In genomic region chr13:69610751-69611397, GRCm38 (mm10) we compare ENCODE assay signal across 8 mouse cellular contexts. TPM values are rescaled to one million over a fixed set of nuclear protein-coding genes. Genes with fewer than 3 reads are reported as not detected.
DNase-seq lines count a peak whose midpoint lies in the region; ATAC-seq and TF ChIP-seq lines count a peak whose summit lies in the region.

No protein-coding gene starts in this region.

- no peak for TF ChIP-seq CTCF in liver, adult 2 months (IDR thresholded peaks at IDR 0.05; ENCODE audit: low read depth, low read length)

- under 1% methylated on average over 40 of the region's 40 CpGs for WGBS in liver, adult 2 months
- WGBS in forebrain, embryonic 11.5 days: under 1% methylated on average over 40 of the region's 40 CpGs
- 1% methylated on average over 40 of the region's 40 CpGs for WGBS in hindbrain, embryonic 11.5 days
- 1% methylated on average over 40 of the region's 40 CpGs for WGBS in liver, embryonic 13.5 days (ENCODE audit: insufficient replicate concordance)
- WGBS in neural tube, embryonic 13.5 days: under 1% methylated on average over 40 of the region's 40 CpGs

- H3K9ac ChIP-seq in liver, adult 2 months (ENCODE audit: low read depth, low read length): peak overlapping the region; percentile 79
- peak overlapping the region; percentile 68 for H3K9ac ChIP-seq in forebrain, embryonic 11.5 days (ENCODE audit: low read length)
- peak overlapping the region; percentile 46 for H3K9ac ChIP-seq in hindbrain, embryonic 11.5 days (ENCODE audit: low read depth, low read length)
- peak overlapping the region; percentile 75 for H3K9ac ChIP-seq in liver, embryonic 13.5 days
- peak overlapping the region; percentile 70 for H3K9ac ChIP-seq in neural tube, embryonic 13.5 days

- H3K4me2 ChIP-seq in forebrain, embryonic 11.5 days (ENCODE audit: low read depth, low read length, severe bottlenecking): peak overlapping the region; percentile 91
- H3K4me2 ChIP-seq in hindbrain, embryonic 11.5 days (replicated peaks; ENCODE audit: low read depth, low read length): peak overlapping the region; percentile 54
- H3K4me2 ChIP-seq in liver, embryonic 13.5 days: peak overlapping the region; percentile 98
- H3K4me2 ChIP-seq in neural tube, embryonic 13.5 days: peak overlapping the region; percentile 87

- DNase-seq in liver, adult 2 months (ENCODE audit: extremely low read depth, low read depth, low spot score): peak; percentile 51
- no peak for DNase-seq in liver
- peak; percentile 27 for DNase-seq in adipocyte (ENCODE audit: low spot score)
- peak; percentile 59 for DNase-seq in forebrain, embryonic 11.5 days (ENCODE audit: low spot score)
- no peak for DNase-seq in hindbrain, embryonic 11.5 days (ENCODE audit: low spot score)
- DNase-seq in liver, embryonic 13.5 days: peak; percentile 2
- DNase-seq in ovary, postnatal 36 days (ENCODE audit: low spot score): no peak

- peak overlapping the region; percentile 75 for H3K4me3 ChIP-seq in liver, adult 2 months (ENCODE audit: insufficient read depth, low read depth, low read length)
- peak overlapping the region; percentile 83 for H3K4me3 ChIP-seq in forebrain, embryonic 11.5 days (ENCODE audit: low read depth, low read length)
- peak overlapping the region; percentile 92 for H3K4me3 ChIP-seq in hindbrain, embryonic 11.5 days (ENCODE audit: low read depth, low read length)
- peak overlapping the region; percentile 96 for H3K4me3 ChIP-seq in liver, embryonic 13.5 days (replicated peaks)
- H3K4me3 ChIP-seq in neural tube, embryonic 13.5 days: peak overlapping the region; percentile 86

- peak; percentile 43; the same call in 1 of the 2 replicates for ATAC-seq in forebrain, embryonic 11.5 days (replicated peaks; ENCODE audit: low FRiP score)
- peak; percentile 49; the same call in 1 of the 2 replicates for ATAC-seq in hindbrain, embryonic 11.5 days (ENCODE audit: low FRiP score)
- ATAC-seq in liver, embryonic 13.5 days (ENCODE audit: low read depth): no peak
- ATAC-seq in neural tube, embryonic 13.5 days (ENCODE audit: low read depth): peak; percentile 2; the same call in 1 of the 2 replicates

- H3K36me3 ChIP-seq in liver, adult 2 months (ENCODE audit: control insufficient read depth, insufficient read depth, low read length): peaks cover 15% of the 10 kb centered on the region
- no peaks in the 10 kb centered on the region; the same call in 1 of the 2 replicates for H3K36me3 ChIP-seq in forebrain, embryonic 11.5 days (ENCODE audit: control insufficient read depth, insufficient read depth, low read length)
- peaks cover 10% of the 10 kb centered on the region; the same call in 1 of the 2 replicates for H3K36me3 ChIP-seq in hindbrain, embryonic 11.5 days (ENCODE audit: control insufficient read depth, insufficient read depth, low read length)
- peaks cover 26% of the 10 kb centered on the region for H3K36me3 ChIP-seq in liver, embryonic 13.5 days
- H3K36me3 ChIP-seq in neural tube, embryonic 13.5 days: peaks cover 24% of the 10 kb centered on the region

- peak; percentile 70 for TF ChIP-seq POLR2A in liver, adult 2 months (IDR thresholded peaks at IDR 0.05; ENCODE audit: extremely low read depth, insufficient read depth, low read length)

- no peaks in the 10 kb centered on the region for H3K9me3 ChIP-seq in forebrain, embryonic 11.5 days (ENCODE audit: control insufficient read depth, low read length)
- H3K9me3 ChIP-seq in hindbrain, embryonic 11.5 days (ENCODE audit: control insufficient read depth, low read length): no peaks in the 10 kb centered on the region
- H3K9me3 ChIP-seq in liver, embryonic 13.5 days (replicated peaks): no peaks in the 10 kb centered on the region
- no peaks in the 10 kb centered on the region for H3K9me3 ChIP-seq in neural tube, embryonic 13.5 days

- no peaks in the 10 kb centered on the region for H3K27me3 ChIP-seq in liver, adult 2 months (ENCODE audit: control insufficient read depth, insufficient read depth, low read length)
- no peaks in the 10 kb centered on the region for H3K27me3 ChIP-seq in forebrain, embryonic 11.5 days (ENCODE audit: control insufficient read depth, insufficient read depth, low read length)
- H3K27me3 ChIP-seq in hindbrain, embryonic 11.5 days (ENCODE audit: control insufficient read depth, insufficient read depth, low read length): no peaks in the 10 kb centered on the region
- H3K27me3 ChIP-seq in liver, embryonic 13.5 days: peaks cover 7% of the 10 kb centered on the region; the same call in 1 of the 2 replicates
- H3K27me3 ChIP-seq in neural tube, embryonic 13.5 days: no peaks in the 10 kb centered on the region

- peaks cover 19% of the 10 kb centered on the region; the same call in 1 of the 2 replicates for H3K79me2 ChIP-seq in liver, adult 2 months (ENCODE audit: control insufficient read depth, insufficient read depth, low read length)

- peak overlapping the region; percentile 80 for H3K27ac ChIP-seq in liver, adult 2 months (replicated peaks; ENCODE audit: insufficient read depth, low read depth, low read length)
- no peak overlapping the region for H3K27ac ChIP-seq in forebrain, embryonic 11.5 days (ENCODE audit: low read depth, low read length)
- no peak overlapping the region for H3K27ac ChIP-seq in hindbrain, embryonic 11.5 days (ENCODE audit: low read depth, low read length)
- no peak overlapping the region for H3K27ac ChIP-seq in liver, embryonic 13.5 days
- H3K27ac ChIP-seq in neural tube, embryonic 13.5 days (replicated peaks): no peak overlapping the region; the same call in 1 of the 2 replicates

- H3K4me1 ChIP-seq in liver, adult 2 months (ENCODE audit: control insufficient read depth, insufficient read depth, low read length): peaks cover 6% of the 10 kb centered on the region
- peaks cover 7% of the 10 kb centered on the region; the same call in 1 of the 2 replicates for H3K4me1 ChIP-seq in forebrain, embryonic 11.5 days (replicated peaks; ENCODE audit: control insufficient read depth, insufficient read depth, low read length)
- no peaks in the 10 kb centered on the region; the same call in 1 of the 2 replicates for H3K4me1 ChIP-seq in hindbrain, embryonic 11.5 days (replicated peaks; ENCODE audit: control insufficient read depth, insufficient read depth, low read length)
- H3K4me1 ChIP-seq in liver, embryonic 13.5 days (replicated peaks): peaks cover 29% of the 10 kb centered on the region
- peaks cover 23% of the 10 kb centered on the region for H3K4me1 ChIP-seq in neural tube, embryonic 13.5 days (replicated peaks)

RNA-seq across cellular contexts. Expression of gene Srd5a1, which starts 0.4 kb away (rescaled TPM):
- 83.6 and 86.4 TPM in 2 replicates for total RNA-seq in liver, adult 2 months (2014; rRNA removed)
- 41.9 and 54.7 TPM in 2 replicates for polyA plus RNA-seq in liver, adult 2 months (2012; rRNA removed)
- 23.7 and 32.1 TPM in 2 replicates for polyA plus RNA-seq in forebrain, embryonic 11.5 days (2014; fragmentation: Nextera tagmentation; extraction: Ambion mirVana)
- polyA plus RNA-seq in hindbrain, embryonic 11.5 days (2014; fragmentation: Nextera tagmentation; extraction: Ambion mirVana): 21.5 TPM in 2 replicates
- polyA plus RNA-seq in liver, embryonic 13.5 days (2015; fragmentation: Nextera tagmentation; extraction: Ambion mirVana): 4.7 TPM in 2 replicates
- polyA plus RNA-seq in neural tube, embryonic 13.5 days (2015; fragmentation: Nextera tagmentation; extraction: Ambion mirVana): 20.5 and 25.7 TPM in 2 replicates

Comparison
In these comparisons a context has a peak if more than half of its experiments do, and no peak if none do; other contexts are left out.
1. DNase-seq: peak in liver, adult 2 months (single experiment), adipocyte (single experiment), forebrain, embryonic 11.5 days (single experiment) and liver, embryonic 13.5 days (single experiment); none in liver (single experiment), hindbrain, embryonic 11.5 days (single experiment) and ovary, postnatal 36 days (single experiment).
2. Peak in every context shown above with its lines, with median percentiles within 50 percentile points of each other: H3K4me3 ChIP-seq, H3K9ac ChIP-seq and H3K4me2 ChIP-seq.